Mouse (Mus musculus) activated CD4-positive, CD25-positive, alpha-beta regulatory T cell, adult 4 months (primary cell): ENCODE results near the gene Hist1h2ag. TPM values are rescaled to one million over a fixed set of nuclear protein-coding genes. Genes with fewer than 3 reads are reported as not detected.
"Not testable (repeated sequence)": the region's sequence is repeated elsewhere in the genome, so short reads cannot be mapped to it uniquely, and the experiment has no call there.

Source experiments
- ATAC-seq: one replicate; pipeline ENCODE4 v1.8.0; 2017
- polyA plus RNA-seq, 2 experiments: library from polyadenylated mRNA; unstranded; fragments of 100-300 nt; shearing (Covaris generic); gene quantifications; one replicate each; pipeline ENCODE4 v1.2.1; 2017

Hist1h2ag gene
- polyA plus RNA-seq = not detected

- peak; percentile 91 for ATAC-seq
Observed at GRCm38 (mm10) chr13:22042568-22043502, at the start of gene Hist1h2ag, which contains the start of gene Hist1h2bj. Gene Hist1h2ag (minus strand): TSS chr13:22042944. Gene Hist1h2bj (plus strand): TSS chr13:22043214.

- ATAC-seq = not testable (repeated sequence)
Observed at GRCm38 (mm10) chr13:22084140-22084539, 41.4 kb upstream of the Hist1h2ag start, which contains the start of gene Vmn1r188. Gene Vmn1r188 (plus strand): TSS chr13:22084440.

GRCm38 (mm10) chr13:22063468-22063867 lies 20.7 kb upstream of the Hist1h2ag start:
- ATAC-seq = no peak

- ATAC-seq = no peak
Observed at GRCm38 (mm10) chr13:22061422-22061821, 18.7 kb upstream of the Hist1h2ag start.

- no peak for ATAC-seq
Observed at GRCm38 (mm10) chr13:22053754-22054153, 11.0 kb upstream of the Hist1h2ag start.

GRCm38 (mm10) chr13:22051523-22051859 lies 8.7 kb upstream of the Hist1h2ag start:
- no peak for ATAC-seq

GRCm38 (mm10) chr13:22050591-22051522 lies 8.1 kb upstream of the Hist1h2ag start:
- peak; percentile 87 for ATAC-seq

- ATAC-seq = peak; percentile 63
Observed at GRCm38 (mm10) chr13:22049737-22050440, 7.1 kb upstream of the Hist1h2ag start.

- ATAC-seq = no peak
Observed at GRCm38 (mm10) chr13:22049041-22049440, 6.3 kb upstream of the Hist1h2ag start.

GRCm38 (mm10) chr13:22045311-22045710 lies 2.6 kb upstream of the Hist1h2ag start:
- ATAC-seq = no peak

- ATAC-seq = no peak
Observed at GRCm38 (mm10) chr13:22044432-22045155, 1.9 kb upstream of the Hist1h2ag start.

- no peak for ATAC-seq
Observed at GRCm38 (mm10) chr13:22043503-22044431, 1.0 kb upstream of the Hist1h2ag start.

- no peak for ATAC-seq
Observed at GRCm38 (mm10) chr13:22041651-22042567, 835 bp downstream of the Hist1h2ag start.

GRCm38 (mm10) chr13:22041142-22041536 lies 1.6 kb downstream of the Hist1h2ag start, which contains the start of gene Hist1h4i:
Gene Hist1h4i (minus strand): TSS chr13:22041362.
- ATAC-seq = peak; percentile 49

- ATAC-seq = no peak
Observed at GRCm38 (mm10) chr13:22040464-22041141, 2.1 kb downstream of the Hist1h2ag start.

- no peak for ATAC-seq
Observed at GRCm38 (mm10) chr13:22039951-22040463, 2.7 kb downstream of the Hist1h2ag start.

GRCm38 (mm10) chr13:22039364-22039763 lies 3.4 kb downstream of the Hist1h2ag start:
- ATAC-seq = no peak

GRCm38 (mm10) chr13:22037415-22037814 lies 5.3 kb downstream of the Hist1h2ag start:
- no peak for ATAC-seq
